Mouse (Mus musculus): ENCODE measurements at regions not wholly inside any gene's neighbourhood (a gene's known extent, or its start where the extent isn't known, plus 50 kb on each side); places are given as distances from the start of the nearest gene placed in this dataset.

DNA sequence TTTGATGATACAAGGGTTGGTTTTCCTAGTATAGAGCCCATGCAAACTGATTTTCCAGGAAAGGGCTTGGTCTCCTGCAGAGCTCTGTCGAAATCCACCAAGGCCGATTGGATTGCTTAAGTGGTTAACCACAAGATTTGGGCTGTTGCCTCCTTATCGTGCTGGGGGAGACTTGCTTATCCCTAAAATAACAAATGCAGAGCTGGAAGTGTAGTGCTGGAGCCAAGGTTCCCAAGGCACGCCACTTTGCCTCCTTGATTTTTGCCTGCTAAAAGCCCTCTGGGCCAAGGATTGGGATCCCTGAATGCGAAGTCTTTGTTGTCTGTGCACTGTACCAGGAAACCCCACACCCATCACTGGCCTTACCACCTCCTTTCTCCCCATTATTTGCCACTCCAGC lies 52.8 kb upstream of the Tmem178 start:
- DNase-seq (ENCODE audit: low spot score in 2 of 2): no peak

DNA sequence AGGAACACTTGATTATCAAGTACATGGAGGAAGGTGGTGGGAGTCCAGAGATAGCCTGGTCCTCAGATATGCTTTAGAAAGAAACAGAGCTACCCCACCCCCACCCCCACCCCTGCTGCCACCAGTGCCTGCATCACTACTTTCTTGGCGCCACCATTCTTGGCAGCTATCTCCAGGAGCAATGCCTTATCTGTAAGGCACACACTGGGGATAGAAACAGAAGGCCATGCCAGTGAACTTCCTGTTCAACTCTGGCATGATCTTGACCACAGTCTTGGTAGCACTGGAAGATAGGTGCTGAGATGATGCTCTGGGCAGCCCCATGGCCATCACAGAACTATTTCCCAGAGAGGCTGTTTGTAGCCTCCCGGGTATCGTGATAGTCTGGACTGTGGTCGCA lies 55.3 kb upstream of the Tmem178 start:
- DNase-seq (ENCODE audit: low spot score in 2 of 2): no peak

DNA sequence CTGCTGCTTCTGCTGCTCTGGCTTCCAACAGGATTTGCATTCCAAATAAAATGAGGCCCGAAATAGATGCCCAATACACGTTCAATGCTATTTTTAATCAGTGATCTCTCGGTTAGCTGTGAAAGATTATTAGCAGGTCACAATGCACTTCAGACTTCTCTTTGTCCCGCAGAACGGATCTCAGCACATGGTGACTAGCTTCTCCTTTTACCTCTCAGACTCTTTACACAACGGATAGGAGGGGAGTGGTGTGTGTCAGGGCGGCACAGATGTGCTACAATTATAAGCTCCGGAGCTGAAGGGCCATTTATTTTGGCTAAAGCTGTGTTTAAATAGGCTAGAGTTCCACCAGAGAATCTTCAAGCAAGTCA lies 56.7 kb upstream of the Tmem178 start:
- no peak for DNase-seq (ENCODE audit: low spot score in 2 of 2)

GRCm38 (mm10) chr17:80887021-80887748 lies 57.2 kb upstream of the Tmem178 start:
- DNase-seq (ENCODE audit: low spot score in 2 of 2): no peak

GRCm38 (mm10) chr17:80886211-80886701 lies 58.2 kb upstream of the Tmem178 start:
- no peak for DNase-seq (ENCODE audit: low spot score in 2 of 2)

GRCm38 (mm10) chr17:80885706-80886105 lies 58.7 kb upstream of the Tmem178 start:
- DNase-seq (ENCODE audit: low spot score in 2 of 2): no peak

DNA sequence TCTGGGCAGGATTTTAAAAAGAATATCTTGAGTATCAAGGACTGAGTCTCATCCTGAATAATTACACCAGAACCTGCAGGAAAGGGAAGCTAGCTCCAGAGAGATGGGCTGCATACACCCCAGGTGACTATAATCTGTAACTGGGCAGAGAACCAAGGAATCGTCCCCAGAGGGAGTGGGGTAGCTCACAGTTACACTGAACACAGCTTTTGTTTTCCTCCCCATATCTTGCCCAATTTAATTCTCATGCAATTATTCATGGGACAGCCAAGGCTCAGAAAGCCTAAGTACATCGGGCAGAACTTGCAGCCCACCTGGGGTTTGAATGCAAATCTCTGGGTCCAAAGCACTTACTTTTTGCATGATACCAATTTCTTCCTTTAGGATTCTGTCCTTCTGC lies 59.5 kb upstream of the Tmem178 start:
- no peak for DNase-seq (ENCODE audit: low spot score in 2 of 2)

DNA sequence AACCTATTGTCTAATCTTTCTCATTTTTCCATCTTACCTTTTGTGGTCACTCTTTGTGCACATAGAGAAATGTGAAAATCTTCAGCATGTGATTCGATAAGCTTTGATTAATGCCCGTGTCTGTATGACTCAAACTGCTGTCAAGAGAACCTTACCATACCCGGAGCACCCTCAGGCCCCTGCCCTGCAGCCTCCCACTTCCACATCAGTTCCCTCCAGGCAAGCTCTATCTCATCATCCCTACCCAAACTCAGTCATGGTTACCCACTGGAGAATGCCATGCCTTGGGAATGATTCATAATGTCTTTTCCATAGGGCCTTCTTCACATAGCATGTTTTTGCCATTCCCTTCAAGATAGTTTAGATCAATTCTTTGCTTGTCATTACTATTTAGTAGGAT lies 62.0 kb upstream of the Tmem178 start:
- DNase-seq (ENCODE audit: low spot score in 2 of 2): no peak

DNA sequence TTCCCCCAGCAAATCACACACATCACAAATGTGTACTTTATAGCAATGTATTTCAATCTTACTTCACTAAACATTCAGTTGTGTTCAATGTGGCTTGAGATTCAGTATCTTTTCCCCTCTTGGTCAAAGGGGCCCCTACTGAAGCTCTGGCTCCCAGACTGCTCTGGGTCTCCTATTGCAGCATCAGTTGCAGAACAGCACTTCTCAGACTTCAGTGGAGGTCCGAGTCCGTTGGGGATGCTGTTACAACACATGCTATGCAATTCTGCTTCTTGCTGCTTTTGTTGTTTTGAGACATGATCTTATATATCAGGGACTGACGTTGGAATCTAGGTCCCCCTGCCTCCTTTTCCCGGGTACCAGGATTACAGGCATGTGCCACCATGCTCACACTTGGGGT lies 64.1 kb upstream of the Tmem178 start:
- DNase-seq (ENCODE audit: low spot score in 2 of 2): no peak

- DNase-seq (ENCODE audit: low spot score in 2 of 2): peak in 1 of 2 experiments; percentile 15
These were observed 68.9 kb upstream of the Tmem178 start for GRCm38 (mm10) chr17:80875352-80876044.

DNA sequence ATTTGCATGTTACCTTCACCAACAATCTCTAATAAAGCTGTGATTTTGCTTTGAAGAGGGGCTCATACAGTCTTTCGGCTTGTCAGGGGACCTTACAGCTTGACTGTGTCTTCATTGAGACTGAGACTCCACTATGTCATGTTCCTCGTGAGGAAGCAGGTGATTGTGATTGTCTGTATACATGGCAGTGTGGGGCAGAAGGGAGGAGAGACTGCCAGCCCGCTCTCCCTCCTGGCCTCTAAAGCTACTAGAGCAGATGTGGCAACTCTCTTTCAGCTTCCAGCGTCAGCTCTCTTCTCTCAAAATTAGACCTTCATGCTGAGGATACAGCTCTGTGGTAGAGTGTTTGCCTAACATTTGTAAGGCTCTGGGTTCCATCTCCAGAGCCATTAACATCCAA lies 73.5 kb upstream of the Tmem178 start:
- no peak for DNase-seq (ENCODE audit: low spot score in 2 of 2)

DNA sequence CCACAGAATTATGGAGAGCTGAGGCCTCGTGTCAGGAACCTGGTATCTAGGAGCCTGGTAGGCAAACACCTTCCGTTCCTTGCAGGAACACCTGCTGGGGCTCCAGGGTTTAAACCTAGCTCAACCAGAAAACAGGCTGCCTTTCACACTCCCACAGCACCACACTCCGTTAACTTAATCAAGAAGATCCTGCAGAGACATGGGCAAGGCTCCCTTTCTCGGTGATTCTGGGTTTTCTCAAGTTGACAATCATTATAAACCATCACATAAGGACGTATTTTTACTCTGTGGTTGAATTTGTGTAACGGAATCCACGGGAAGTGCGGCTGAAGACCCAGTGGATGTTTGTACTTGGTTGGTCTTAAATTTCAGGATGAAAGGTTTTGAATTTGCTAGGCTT lies 82.1 kb upstream of the Tmem178 start:
- DNase-seq (ENCODE audit: low spot score in 2 of 2): no peak

DNA sequence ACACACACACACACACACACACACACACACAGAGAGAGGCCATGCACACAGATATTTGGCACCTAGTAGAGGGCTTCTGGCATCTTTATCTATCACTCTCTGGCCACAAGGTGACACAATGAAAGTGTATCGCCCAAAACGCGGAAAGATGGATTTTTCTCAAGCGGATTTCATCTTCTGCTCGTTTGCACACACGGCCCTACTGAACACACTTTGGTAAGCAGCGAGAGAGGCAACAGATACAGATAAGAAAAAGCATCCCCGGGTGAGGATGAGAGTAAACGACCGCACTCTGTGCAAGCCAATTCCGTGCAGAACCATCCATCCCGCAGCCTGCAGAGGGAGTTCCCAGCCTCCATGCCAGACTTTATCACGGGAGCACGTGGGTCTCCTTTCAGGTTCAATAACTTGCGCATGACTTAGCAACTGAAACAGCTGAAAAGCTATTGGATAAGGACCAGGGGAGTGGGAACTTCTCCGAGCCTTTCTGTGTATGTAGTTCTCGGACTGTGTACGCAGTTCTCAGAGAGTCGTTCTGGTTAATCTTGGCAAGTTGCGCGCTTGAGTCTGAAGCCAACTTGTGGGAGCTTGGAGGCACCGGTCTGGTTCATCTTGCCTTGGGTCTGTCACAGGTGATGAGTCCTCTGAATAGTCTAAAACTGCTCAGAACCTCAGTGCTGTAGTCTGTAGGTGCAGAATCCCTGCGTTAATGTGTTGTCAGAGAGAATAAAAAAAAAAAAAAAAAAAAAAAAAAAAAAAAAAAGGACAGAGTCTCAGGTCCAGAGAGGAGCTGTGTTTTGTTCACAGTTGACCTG lies 97.2 kb upstream of the Tmem178 start:
- no peak for DNase-seq (ENCODE audit: low spot score in 2 of 2)

DNA sequence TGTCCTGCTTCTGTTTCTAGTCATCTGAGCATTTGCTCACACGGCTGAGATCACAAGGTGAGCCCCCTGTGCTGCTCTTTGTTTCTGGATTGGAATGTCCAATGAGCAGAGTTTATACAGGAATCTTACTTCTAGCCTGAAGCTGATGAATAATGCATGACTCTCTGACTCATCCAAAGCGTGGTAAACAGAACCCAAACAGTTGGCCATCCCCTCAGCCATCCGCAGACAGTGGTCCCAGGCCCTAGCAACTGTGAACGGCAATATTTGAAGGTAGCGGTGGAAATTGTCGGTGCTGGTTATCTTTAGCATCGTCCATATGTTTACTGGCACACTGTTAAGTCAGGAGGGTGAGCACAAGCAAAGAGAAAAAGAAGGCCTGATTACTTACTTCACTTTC lies 99.1 kb upstream of the Tmem178 start:
- no peak for DNase-seq (ENCODE audit: low spot score in 2 of 2)

- no peak for DNase-seq (ENCODE audit: low spot score in 2 of 2)
These were observed 102.5 kb upstream of the Tmem178 start for GRCm38 (mm10) chr17:80841903-80842302.

DNA sequence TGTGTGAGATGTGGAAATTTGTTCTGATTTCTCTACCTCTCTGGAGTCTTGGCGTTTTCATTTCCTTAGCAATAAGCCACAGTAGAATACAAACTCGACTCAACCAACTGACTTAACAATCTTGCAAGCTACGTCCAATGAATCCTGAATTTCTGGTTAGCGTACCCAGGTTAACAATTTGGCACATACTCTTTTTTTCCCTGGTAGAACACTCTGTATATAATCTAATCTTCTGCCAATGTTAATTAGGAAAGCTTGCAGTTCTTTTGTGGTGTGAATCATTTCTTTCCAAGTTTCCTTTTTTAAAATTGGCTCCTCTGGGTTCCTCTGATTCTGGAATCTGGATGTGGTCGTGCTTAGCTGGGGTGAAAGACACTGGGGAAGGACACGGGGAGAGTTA lies 103.5 kb upstream of the Tmem178 start:
- no peak for DNase-seq (ENCODE audit: low spot score in 2 of 2)

- DNase-seq (ENCODE audit: low spot score in 2 of 2): no peak
These were observed 104.0 kb upstream of the Tmem178 start for GRCm38 (mm10) chr17:80840452-80840851.

- no peak for DNase-seq (ENCODE audit: low spot score in 2 of 2)
These were observed 106.4 kb upstream of the Map4k3 start for GRCm38 (mm10) chr17:80834701-80835100.

GRCm38 (mm10) chr17:80834176-80834517 lies 105.9 kb upstream of the Map4k3 start:
- DNase-seq (ENCODE audit: low spot score in 2 of 2): no peak

- no peak for DNase-seq (ENCODE audit: low spot score in 2 of 2)
These were observed 105.3 kb upstream of the Map4k3 start for GRCm38 (mm10) chr17:80833355-80834175.

GRCm38 (mm10) chr17:80831686-80832085 lies 103.4 kb upstream of the Map4k3 start:
- DNase-seq (ENCODE audit: low spot score in 2 of 2): no peak
